Mouse (Mus musculus) gastrocnemius, adult 2 months (tissue): ENCODE measurements around the gene Zfp655. TPM values are rescaled to one million over a fixed set of nuclear protein-coding genes. Genes with fewer than 3 reads are reported as not detected.
A peak's percentile ranks its signal among the peaks of the same experiment; 100 is the strongest.

Experiments
- DNase-seq: peaks from one replicate; pipeline ENCODE4 v3.0.0; 2022
- H3K27ac ChIP-seq: fragments of 200-600 bp; 2 replicates; pipeline ENCODE4 v1.8.1; 2022; ENCODE audit warnings: mild to moderate bottlenecking
- H3K4me3 ChIP-seq: fragments of 200-600 bp; 2 replicates; pipeline ENCODE4 v1.8.1; 2022; ENCODE audit warnings: mild to moderate bottlenecking, moderate library complexity
- CTCF ChIP-seq: fragments of 200-600 bp; IDR thresholded peaks from 2 replicates; pipeline ENCODE4 v1.8.1; 2022; ENCODE audit warnings: antibody characterized with exemption, mild to moderate bottlenecking, moderate library complexity
- intact Hi-C: fragments of 180-260 bp; cut with DNase I; formaldehyde crosslinking; loops from one replicate; pipeline ENCODE4 v1.15.1; 2025
- long read RNA-seq, 2 experiments: library from polyadenylated mRNA; stranded (forward); transcript quantifications; one replicate each; pipeline ENCODE4 v2.0.0; 2021
- total RNA-seq, 2 experiments: library from RNA; stranded (reverse); gene quantifications; 2 replicates each; pipeline ENCODE4 v1.2.3; 2021

The Zfp655 gene
- 10 to 100 TPM; 14.3 to 15.2 TPM for total RNA-seq
- long read RNA-seq, experiment 1, full-length matches to known transcripts = 17 of 21 reads
- long read RNA-seq, experiment 1, partial matches to known transcripts = 2 of 21 reads
- long read RNA-seq, experiment 1, other reads (novel, unspliced or antisense) = 2 of 21 reads
- long read RNA-seq, experiment 2, full-length matches to known transcripts = 6 of 10 reads
- long read RNA-seq, experiment 2, partial matches to known transcripts = 1 of 10 reads
- long read RNA-seq, experiment 2, other reads (novel, unspliced or antisense) = 3 of 10 reads

DNA sequence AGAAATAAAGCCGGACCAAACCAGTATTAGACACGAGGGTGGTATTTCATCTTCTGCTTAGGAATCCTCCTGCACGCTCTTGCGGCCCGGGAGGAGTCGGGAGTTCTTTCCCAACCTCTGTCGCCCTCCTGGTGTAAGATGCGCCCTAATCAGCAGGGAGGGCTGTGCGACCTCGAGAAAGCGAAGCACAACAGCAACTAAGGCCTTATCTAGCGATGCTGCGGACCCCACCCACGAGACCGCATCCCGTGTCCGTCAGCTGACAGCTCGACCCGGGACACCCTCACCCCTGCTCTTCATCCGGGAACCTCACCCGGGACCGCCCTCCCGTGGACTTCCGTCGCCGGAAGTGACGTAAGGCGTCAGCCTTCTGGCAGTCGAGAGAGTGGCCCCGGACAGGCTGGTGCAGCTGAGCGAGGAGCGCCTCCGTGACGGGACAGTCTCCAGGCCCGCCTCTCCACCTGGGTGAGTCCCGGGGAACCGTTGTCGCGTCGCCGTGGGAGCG, at the start of gene Zfp655:
TSS of gene Zfp655 (plus strand) at position 349 of the 505 bp plus-strand sequence.
- peak within 1 kb of the TSS; percentile 98 for H3K27ac ChIP-seq
- intact Hi-C loops = loop anchor here (1.0 to 10.0 kb wide), 4 partner anchors 27 to 147 kb away; partner anchors contain the start of genes Arpc1a, Bud31, Kpna7 and Pdap1
- peak; percentile 98 for DNase-seq
- TF ChIP-seq CTCF = no peak
- H3K4me3 ChIP-seq = peak within 1 kb of the TSS; percentile 93

DNA sequence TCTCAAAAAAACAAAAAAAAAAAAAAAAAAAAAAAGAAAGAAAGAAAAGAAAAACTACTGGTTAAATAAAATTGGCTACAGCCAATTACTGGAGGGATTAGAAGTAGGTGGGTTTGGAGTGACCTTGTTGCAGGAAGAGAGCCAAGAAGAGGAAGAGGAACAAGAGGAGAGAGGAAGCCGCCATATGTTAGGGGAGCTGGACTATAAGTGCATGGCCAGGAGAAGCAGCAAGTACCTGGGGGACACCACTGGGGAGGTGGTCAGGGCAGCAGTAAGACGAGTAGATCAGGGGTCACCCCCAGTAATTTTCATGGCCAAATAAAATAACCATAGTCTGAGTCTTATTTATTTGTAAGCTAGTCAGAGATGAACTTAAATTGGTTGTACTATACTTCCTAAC, 46.3 kb upstream of the Zfp655 start:
- no peak for DNase-seq
- Histone ChIP-seq H3K4me3 (no peak overlapping the region), H3K27ac (no peak overlapping the region)
- intact Hi-C loops = no loop called here
- no peak for TF ChIP-seq CTCF

- peak overlapping the region; percentile 98; the same call in 1 of the 2 replicates for H3K27ac ChIP-seq
- peak overlapping the region; percentile 86 for H3K4me3 ChIP-seq
- no peak for DNase-seq
- intact Hi-C loops = no loop called here
- no peak for TF ChIP-seq CTCF
Observed at GRCm38 (mm10) chr5:145189416-145189815, 42.1 kb upstream of the Zfp655 start.

DNA sequence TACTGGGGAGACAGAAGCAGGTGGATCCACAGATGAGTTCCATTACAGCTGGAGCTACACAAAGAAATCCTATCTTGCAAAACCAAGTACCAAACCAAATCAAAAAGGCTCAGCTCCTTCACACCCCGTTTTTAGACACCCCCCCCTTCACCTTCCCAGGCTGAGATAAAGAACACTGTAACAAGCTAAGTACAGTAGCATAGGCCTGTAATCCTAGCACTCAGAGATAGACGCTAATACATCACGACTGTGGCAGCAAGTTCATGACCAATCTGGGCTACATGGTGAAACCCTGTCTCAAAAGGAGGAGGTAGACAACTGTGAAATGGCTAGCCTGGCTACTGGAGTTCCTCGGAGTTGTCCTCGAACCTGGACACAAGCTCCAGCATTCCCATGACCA, 41.1 kb upstream of the Zfp655 start:
- no peak for DNase-seq
- Histone ChIP-seq H3K27ac (peak overlapping the region; percentile 98), H3K4me3 (peak overlapping the region; percentile 86)
- intact Hi-C loops = loop anchor here (2.0 kb wide), 1 partner anchor 24 kb away; the partner anchor contains the start of genes Cpsf4 and Ptcd1
- TF ChIP-seq CTCF = no peak

DNA sequence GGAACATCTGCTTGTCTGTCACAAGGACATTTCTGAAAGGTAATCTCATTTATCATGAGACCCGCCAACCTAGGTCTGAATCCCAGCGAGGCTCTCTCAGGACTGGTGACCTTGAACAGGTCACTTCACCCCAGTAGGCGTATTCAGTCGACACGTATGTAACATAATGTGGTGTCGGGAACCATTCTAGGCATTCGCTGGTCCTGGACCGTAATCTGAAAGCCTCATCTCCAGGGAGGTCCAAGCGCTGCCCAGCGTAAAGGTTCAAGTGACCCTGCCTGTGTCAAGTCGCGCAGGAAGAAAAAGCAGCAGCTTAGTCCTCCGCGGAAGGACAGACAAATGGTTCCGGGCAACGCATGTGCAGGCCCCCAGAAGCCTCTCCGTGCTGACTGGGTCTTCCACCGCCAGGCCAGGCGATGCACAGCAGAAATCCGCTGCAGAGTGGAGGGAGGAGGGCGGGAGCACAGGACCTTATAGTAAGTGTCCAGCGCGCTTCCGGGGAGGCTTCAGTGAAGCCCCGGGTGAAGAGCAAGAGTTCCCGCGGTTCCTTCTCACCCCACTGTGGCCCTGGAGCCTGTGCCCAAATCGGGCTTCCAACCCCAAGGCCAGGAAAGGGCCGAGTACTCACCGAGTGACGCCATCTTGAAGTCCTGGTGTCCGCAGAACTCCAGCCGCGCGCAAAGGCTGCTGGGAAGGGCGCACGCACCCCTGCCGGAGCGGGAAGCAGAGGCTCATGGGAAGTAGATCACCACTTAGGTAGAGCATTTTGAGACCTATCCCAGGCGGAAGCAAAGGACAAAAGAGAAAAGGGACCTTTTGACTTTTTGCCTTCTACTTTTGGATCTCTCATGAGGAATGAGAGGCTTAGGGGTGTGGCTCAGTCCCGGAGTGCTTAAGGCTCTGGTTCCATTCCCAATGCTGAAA, 40.4 kb upstream of the Zfp655 start:
- no peak for TF ChIP-seq CTCF
- Histone ChIP-seq H3K4me3 (peak overlapping the region; percentile 86), H3K27ac (peak overlapping the region; percentile 98)
- DNase-seq = peak; percentile 93
- intact Hi-C loops = loop anchor here (2.0 kb wide), 1 partner anchor 24 kb away; the partner anchor contains the start of genes Cpsf4 and Ptcd1

- no peak for DNase-seq
- TF ChIP-seq CTCF = no peak
- Histone ChIP-seq H3K27ac (peak within 1 kb of the TSS; percentile 98), H3K4me3 (peak within 1 kb of the TSS; percentile 86)
- intact Hi-C loops = loop anchor here (2.0 kb wide), 1 partner anchor 25 kb away; the partner anchor contains the start of genes Cpsf4 and Ptcd1
Observed at GRCm38 (mm10) chr5:145191962-145192361, 39.6 kb upstream of the Zfp655 start, which contains the start of gene Atp5j2. Gene Atp5j2, minus strand, starts transcription at chr5:145192062.

DNA sequence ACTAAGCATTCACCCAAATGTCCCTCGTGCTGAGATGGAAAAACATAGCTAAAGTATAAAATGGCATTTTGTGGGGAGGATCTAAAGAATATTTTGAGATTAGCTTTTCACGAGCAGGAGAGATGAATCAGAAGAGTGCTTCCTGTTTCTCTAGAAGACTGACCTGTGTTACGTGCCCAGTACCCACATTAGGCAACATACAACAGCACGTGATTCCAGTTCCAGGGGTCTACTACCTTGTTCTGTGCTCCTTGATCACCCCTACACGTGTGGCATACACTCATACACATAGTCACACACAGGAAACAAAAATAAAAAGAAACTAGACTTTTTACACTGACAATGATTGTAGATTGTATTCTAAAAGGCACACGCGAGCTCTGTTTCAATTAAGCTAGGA, 31.1 kb upstream of the Zfp655 start:
- Histone ChIP-seq H3K27ac (peak overlapping the region; percentile 97), H3K4me3 (peak overlapping the region; percentile 99)
- no peak for DNase-seq
- TF ChIP-seq CTCF = no peak
- intact Hi-C loops = loop anchor here (5.0 kb wide), 1 partner anchor 33 kb away; the partner anchor contains the start of genes Cpsf4 and Ptcd1

GRCm38 (mm10) chr5:145201321-145201991, 30.1 kb upstream of the Zfp655 start, which contains the start of gene Zkscan14:
Gene Zkscan14, minus strand, starts transcription at chr5:145201868.
- TF ChIP-seq CTCF = no peak
- peak within 1 kb of the TSS; percentile 97 for H3K27ac ChIP-seq
- H3K4me3 ChIP-seq = peak within 1 kb of the TSS; percentile 99
- peak; percentile 86 for DNase-seq
- intact Hi-C loops = loop anchor here (5.0 kb wide), 1 partner anchor 34 kb away; the partner anchor contains the start of genes Cpsf4 and Ptcd1

DNA sequence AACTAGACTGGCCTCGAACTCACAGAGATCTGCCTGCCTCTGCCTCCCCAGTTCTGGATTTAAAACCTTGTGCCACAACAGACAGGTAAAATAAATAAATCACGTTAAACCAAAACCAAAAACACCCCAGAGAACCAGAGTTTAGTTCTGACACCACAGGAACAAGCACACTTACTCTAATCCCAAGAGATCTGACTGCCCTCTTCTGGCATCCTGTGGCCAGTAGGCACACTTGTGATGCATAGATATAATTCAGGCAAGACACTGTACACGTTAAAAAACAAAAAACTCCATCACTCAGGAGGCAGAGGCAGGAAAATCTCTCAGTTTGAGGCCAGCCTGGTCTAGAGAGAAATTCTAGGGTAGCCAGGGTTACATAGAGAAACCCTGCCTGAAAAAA, 29.1 kb upstream of the Zfp655 start:
- H3K27ac ChIP-seq = peak overlapping the region; percentile 97; the same call in 1 of the 2 replicates
- DNase-seq = no peak
- no peak overlapping the region for H3K4me3 ChIP-seq
- TF ChIP-seq CTCF = no peak
- intact Hi-C loops = loop anchor here (5.0 kb wide), 1 partner anchor 35 kb away; the partner anchor contains the start of genes Cpsf4 and Ptcd1

DNA sequence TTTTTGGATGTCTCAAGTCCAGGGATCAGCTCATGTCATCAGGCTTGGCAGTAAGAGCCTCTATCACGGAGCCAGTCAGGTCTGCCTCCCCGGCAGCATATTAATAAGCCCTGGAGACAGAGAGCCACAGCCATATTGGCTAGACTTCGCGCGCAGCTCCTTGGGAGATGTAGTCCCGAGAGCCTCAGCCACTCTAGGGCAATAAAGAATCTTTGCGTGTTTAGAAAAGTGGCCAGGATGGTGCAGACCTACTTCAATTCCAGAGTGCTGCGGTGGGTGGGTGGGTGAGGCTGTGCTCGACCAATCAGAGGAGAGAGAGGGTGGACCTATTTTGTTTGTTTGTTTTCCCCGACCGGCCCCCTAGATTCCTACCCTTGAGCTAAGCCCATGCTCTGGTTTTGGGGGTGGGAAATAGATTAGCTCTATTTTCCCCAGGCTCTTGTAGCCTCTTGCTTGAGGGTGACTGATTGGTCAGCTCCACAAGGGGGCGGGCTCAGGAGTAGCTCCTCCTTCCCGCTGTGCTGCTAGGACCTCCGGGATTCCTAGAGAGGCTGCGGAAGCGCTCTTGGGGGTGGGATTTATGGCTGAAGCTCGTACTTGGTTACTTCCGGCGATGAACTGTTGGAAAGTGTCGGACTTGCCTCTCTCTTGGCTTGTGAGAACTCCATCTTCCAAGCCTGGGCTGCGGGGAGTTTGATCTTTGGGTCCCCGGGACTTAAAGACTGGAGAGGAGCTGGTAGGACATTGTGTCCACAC, 27.4 kb upstream of the Zfp655 start, which contains the start of gene Zkscan5:
TSS of gene Zkscan5 (plus strand) at position 627 of the 756 bp plus-strand sequence.
- TF ChIP-seq CTCF = no peak
- Histone ChIP-seq H3K27ac (peak within 1 kb of the TSS; percentile 98), H3K4me3 (peak within 1 kb of the TSS; percentile 89)
- DNase-seq = peak; percentile 98
- intact Hi-C loops = loop anchor here (2.0 to 5.0 kb wide), 2 partner anchors 27 to 37 kb away; partner anchors contain the start of genes Cpsf4, Ptcd1 and Zfp655

DNA sequence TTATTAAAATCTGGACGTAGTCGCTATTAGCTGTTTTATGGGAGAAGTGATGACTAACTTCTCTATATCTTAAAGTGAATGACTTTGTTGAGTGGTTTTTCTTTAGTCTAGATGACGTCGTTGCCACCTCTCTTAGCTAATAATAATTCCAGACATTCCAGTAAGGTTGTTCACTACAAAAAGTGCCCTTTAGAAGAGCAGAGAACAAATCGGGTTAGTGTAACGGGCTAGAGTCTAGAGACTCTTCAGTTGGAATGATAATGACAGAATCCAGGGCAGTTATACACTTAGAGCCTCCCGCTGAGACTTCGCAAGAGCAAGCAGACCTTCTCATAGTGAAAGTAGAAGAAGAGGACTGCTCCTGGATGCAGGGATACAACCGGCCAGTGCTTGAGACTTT, 26.5 kb upstream of the Zfp655 start:
- peak overlapping the region; percentile 98 for H3K27ac ChIP-seq
- no peak for TF ChIP-seq CTCF
- no peak for DNase-seq
- intact Hi-C loops = loop anchor here (2.0 kb wide), 1 partner anchor 26 kb away; the partner anchor contains the start of gene Zfp655
- peak overlapping the region; percentile 89 for H3K4me3 ChIP-seq
